Mouse (Mus musculus) lung, postnatal 4 days (tissue): ENCODE results near the gene Becn1.
A peak's percentile ranks its signal among the peaks of the same experiment; 100 is the strongest.

Source experiments
- DNase-seq, 2 experiments: peaks; one replicate each; pipeline ENCODE4 v3.0.0; 2021

Gene Becn1

DNA sequence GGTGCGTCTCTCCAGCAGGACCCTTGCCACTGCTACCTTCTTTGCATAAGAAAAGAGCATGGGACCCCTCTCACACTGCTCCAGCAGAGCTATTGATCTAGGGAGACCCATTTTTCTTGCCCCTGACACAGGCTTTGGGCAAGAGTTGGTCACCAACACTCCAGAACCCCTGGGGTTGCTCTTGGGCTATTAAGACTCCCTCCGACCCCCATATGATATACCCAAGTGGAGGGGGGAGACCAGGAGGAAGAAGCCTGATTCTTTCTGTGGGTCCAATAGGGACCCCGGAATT, 38.2 kb downstream of the Becn1 start:
- no peak for DNase-seq

DNA sequence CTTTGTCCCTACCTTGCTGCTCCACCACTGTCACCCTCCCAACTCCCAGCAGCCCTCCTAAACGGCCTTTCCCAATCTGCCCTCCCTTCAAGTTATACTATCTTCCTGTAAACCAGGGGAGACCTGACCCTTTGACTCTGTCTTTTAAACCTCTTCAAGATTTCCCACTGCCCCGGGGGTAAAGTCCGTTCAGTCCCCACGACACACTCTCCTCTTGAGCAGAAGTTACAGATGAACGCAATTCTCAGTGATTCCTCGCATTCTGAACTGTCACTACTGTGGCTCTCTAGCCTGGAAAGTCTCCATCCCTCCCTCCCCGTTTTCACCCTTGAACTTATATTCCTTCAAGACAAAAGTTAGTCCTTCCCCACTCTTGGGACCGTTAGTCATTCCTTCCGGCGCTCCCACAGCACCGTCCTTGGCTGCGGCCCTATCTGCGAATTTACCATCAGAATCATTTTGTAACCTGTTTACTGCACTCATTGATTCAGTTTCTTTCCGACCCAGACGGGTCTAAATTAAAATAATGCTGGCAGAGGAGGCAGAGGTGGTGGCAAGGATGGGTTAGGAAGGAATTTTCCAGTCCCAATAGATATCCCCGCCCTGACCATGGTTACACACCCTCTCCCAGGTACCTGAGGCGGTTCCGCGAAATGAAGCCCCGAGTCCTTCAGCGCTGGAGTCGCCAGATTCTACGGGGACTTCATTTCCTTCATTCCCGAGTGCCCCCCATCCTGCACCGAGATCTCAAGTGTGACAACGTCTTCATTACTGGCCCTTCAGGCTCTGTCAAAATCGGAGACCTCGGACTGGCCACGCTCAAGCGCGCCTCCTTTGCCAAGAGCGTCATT, 38.7 kb downstream of the Becn1 start:
- DNase-seq, result no peak

DNA sequence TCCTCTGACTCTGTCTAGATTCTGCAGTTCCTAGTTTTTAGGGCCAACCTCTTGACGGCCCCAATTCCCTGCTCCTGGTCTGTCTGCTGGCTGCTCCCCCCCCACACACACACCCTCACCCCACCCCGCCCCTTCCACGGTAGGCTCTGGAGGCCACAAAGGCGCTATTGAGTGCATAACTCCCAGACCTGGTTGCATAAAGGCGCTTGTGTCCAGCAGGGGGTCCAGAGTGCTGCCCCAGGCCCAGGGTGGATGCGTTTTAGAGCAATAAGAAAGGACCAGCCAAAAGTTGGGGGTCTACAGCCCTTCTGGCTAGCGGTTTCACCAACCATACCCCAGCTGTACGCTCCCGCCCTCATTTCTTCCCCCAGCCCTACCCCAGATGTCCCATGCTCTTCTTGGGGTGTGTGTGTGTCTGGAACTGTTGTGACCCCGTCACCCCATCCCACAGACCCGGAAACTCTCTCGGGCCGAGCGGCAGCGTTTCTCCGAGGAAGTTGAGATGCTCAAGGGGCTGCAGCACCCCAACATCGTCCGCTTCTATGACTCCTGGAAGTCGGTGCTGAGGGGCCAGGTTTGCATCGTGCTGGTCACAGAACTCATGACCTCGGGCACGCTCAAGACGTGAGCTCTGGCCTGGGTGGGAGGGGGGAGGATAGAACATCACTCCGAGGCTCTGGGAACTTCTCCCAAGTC, 39.7 kb downstream of the Becn1 start:
- no peak for DNase-seq

DNA sequence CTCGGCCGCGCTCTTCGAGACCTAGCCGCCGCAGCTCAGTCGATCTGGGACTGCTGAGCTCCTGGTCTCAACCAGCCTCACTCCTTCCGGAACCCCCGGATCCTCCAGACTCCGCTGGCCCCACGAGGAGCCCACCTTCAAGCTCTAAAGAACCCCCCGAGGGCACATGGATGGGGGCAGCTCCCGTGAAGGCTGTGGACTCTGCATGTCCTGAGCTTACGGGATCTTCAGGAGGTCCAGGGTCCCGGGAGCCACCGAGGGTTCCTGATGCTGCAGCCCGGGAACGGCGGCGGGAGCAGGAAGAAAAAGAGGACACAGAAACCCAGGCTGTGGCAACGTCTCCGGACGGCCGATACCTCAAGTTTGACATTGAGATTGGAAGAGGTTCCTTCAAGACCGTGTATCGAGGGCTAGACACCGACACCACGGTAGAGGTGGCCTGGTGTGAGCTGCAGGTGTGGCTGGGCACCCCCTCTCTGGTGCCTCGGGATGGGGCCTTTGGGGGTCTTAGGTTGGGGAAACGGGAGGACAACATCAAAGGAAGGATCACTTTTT, 41.2 kb downstream of the Becn1 start:
- DNase-seq, result peak in 1 of 2 experiments; percentile 33

DNA sequence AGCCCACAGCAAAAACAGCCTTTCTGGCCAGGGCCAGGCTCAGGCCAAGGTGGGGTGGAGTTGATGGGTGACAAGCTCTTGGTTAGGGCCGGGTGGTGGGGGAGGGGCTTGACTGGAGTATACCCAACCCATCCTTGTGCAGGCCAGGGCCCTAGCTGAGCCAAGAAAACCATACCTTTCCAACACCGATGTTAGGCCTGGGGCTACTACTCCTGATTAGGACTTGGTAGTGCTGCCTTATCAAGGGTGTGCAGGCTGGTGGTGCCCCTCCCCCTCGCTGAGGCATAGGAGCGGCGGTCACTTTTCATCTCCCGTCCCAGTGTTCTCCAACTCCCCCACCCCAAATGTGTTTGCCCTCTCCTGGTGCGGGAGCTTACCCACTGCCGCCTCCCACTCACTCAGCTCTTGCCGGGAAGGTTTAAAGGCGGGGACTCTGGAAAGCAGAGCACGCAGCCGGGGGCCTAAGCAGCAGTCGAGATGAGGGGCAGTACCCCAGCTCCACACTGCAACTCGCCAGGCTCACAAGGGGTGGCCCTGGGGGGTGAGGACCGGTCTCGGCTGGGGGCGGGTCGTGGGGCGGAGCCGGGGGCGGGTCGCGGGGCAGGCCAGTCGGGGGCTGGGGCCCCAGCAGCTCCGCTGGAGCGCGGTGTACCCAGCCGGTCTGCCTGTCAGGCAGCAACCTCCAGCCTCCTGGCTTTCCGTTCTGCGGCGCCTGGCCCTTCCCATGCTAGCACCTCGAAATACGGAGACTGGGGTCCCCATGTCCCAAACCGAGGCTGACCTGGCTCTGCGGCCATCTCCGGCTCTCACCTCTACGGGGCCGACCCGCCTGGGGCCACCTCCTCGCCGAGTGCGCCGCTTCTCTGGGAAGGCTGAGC, 41.9 kb downstream of the Becn1 start, which contains the start of gene Wnk4:
Gene Wnk4, plus strand, starts transcription at position 620 of the 878 bp plus-strand sequence.
- DNase-seq, result peak; percentile 71 to 80

- peak in 1 of 2 experiments; percentile 46 for DNase-seq
These were observed 42.8 kb downstream of the Becn1 start for GRCm38 (mm10) chr11:101259261-101259712.

- DNase-seq, result no peak
These were observed 46.0 kb downstream of the Becn1 start for GRCm38 (mm10) chr11:101255826-101256775.

DNA sequence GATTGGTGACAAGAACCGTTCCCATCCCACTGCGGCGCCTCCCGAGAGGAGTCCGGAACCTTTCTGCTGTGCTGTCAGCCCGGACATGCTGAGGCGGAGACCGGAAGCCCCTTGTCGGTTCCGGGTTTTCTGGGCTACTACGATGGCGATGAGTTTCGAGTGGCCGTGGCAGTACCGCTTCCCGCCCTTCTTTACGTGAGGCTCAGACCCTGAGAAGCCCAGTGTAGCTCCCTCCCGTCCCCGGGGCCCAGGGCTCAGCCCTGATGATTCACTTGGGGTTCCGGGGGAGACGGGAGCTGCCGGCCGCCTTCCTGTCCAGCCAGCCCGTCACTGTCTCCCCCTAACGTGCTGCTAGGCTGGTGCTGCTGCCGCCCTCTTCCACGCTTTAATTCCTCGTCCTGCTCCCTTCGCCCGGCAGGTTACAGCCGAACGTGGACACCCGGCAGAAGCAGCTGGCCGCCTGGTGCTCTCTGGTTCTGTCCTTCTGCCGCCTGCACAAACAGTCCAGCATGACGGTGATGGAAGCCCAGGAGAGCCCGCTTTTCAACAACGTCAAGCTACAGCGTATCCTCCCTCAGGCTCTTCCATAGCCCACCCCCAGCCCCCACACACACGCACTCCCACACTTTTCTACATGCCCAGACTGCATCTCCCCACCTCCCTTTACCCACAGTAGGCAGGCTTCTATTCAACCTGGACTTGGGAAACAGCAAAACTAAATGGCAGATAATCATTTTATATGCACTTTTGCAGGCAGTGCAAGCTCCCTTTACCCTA, 48.3 kb downstream of the Becn1 start, which contains the start of gene Vps25:
Gene Vps25, plus strand, starts transcription at position 95 of the 777 bp plus-strand sequence.
- DNase-seq, result peak; percentile 90 to 92

- DNase-seq, result no peak
These were observed 49.1 kb downstream of the Becn1 start for GRCm38 (mm10) chr11:101252941-101253340.

GRCm38 (mm10) chr11:101251031-101251430, 51.1 kb downstream of the Becn1 start:
- no peak for DNase-seq

DNA sequence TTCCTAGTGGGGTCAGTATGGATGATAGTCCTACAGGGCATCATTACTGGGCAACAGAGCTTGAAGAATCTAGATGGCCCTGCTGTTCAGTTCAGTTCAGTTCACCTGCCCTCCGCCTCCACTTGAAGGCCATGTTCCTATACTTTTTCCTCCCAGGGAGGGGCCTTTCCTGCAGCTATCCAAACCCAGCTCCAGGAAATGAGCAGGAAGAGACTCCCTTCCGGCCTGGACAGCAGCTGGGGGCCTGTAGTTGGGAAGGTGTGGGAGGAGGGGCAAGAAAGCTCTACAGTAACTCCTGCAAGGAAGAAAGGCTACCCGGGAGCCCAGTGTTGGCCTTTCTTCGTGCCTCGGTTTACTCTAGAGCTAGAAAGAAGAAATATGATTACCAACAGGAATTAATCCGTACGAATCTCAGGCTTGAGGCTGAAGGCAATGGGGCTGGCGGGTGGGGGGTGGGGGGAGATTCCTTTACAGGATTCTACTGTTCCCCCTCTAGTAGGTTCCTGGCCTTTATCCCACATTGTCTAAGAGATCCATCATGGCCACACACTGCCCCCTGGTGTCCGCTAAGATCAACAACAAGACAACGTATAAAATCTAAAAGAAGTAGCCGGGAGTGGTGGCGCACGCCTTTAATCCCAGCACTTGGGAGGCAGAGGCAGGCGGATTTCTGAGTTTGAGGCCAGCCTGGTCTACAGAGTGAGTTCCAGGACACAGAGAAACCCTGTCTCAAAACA, 53.7 kb downstream of the Becn1 start:
- peak; percentile 77 to 81 for DNase-seq

GRCm38 (mm10) chr11:101247521-101248030, 54.5 kb downstream of the Becn1 start:
- no peak for DNase-seq

GRCm38 (mm10) chr11:101246702-101247012, 55.4 kb downstream of the Becn1 start:
- DNase-seq, result no peak

- DNase-seq, result peak; percentile 80 to 89
These were observed 56.0 kb downstream of the Becn1 start, which contains the start of gene Ramp2 for GRCm38 (mm10) chr11:101245855-101246701. TSS of gene Ramp2 (plus strand) at chr11:101246028.

GRCm38 (mm10) chr11:101245071-101245470, 57.0 kb downstream of the Becn1 start:
- DNase-seq, result peak in 1 of 2 experiments; percentile 61

GRCm38 (mm10) chr11:101238071-101238647, 63.9 kb downstream of the Becn1 start:
- DNase-seq, result peak in 1 of 2 experiments; percentile 57

DNA sequence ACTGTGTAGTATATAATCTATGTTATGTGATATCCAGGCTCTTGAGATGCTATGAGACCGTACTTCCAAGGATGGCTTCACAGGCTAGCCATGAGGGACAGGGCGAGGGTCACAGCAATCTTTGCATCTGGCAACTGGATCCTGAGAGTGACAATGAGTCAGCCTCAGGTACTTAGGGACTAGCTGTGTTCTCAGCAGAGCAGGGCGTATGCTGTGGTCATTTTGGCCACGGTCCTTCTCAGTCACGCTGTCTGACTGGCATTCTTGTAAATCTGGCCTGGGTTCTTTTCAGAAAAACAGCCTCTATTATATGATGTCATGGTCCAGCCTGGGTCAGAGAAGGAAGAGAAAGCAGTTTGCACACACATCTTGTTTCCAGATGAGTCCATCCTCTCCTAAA, 65.3 kb downstream of the Becn1 start:
- DNase-seq, result no peak
